Mouse (Mus musculus) right cerebral cortex, adult 18-20 months (tissue): ENCODE data around the gene Zmym6.

Experiments used
- DNase-seq: peaks from one replicate; pipeline ENCODE4 v3.0.0; 2022; ENCODE audit warnings: mixed read lengths

The Zmym6 gene

DNA sequence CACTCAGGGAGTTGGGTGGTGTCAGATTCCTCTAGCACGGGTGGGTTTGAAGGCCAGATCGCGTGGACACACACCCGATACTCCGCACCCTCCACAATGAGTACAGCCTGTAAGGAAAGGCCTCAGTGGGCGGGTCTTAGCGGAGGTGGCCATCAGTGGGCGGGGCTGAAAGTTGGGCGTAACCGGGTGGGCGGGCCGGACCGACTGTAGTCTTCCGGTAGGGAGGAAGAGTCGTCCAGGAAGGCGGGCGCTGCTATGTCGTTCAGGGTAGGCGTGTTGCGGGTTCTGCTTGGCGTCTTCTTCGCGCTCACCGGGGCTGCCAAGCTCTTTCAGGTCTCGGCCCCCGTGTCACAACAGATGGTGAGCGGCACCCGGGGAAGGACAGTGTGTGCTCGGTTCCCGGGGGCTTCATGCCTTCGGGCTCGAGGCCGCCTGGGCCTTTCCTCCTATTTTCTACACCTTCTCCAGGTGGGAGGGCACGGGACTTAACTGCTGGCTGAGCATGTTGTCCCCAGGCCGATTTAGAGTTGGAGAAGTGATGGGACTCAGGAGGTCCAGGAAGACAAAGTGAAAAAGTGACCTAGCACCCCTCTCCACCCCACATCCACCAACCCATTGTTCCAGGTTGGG lies 48.8 kb downstream of the Zmym6 start:
- peak; percentile 47 for DNase-seq

DNA sequence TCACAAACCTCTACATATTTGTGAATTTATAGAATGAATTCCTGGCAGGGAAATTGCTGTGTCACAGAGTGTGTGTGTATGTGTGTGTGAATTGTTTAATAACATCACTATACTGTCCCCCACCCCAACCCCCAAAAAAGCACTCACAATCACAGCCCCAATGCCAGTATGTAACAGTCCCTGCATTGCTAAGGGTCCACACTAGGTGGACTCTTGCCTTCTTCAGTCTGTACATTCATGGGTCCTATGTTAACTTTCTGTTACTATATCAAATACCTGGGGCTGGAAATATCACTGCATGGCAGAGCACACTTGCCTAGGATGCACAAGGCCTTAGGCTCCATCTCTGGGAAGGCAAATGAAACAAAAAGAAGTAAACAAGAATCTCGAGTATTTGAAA lies 57.5 kb downstream of the Zmym6 start:
- DNase-seq = no peak

DNA sequence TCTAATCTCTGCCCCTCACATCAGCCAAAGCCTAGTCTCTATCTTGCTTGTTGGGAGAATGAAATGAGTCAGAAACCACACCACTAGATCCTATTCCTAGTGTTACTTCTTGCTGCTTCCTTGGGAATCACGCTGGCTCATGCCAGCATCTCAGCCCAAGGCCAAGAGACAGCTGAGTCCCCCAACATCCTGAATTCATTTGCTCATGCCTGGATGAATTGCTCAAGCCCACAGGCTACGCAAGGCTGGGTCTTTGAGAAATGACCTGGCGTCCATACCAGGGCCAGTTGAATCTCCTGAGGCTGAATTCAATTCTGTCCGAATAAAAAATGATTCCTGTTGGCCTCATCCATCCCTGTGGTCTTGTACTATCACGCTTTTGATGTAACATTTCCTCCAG lies 60.4 kb downstream of the Zmym6 start:
- no peak for DNase-seq

DNA sequence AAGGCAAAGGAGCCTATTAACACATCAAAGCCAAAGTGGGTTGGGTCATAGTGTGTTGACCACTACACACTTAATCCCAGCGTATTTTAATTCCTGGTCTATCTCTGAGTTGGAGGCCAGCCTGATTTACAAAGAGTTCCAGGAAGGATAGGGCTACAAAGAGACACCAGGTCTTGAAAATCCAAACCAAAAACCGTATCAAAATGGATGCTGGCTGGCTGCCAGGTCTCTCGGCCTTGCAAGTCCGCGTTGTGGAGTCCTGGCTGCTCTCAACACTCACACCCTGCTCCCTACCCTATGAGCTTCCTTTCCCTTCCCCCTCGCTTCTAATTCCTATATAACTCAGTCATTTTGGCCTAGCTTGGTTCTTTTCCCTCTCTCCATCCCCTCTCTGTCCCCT lies 61.3 kb downstream of the Zmym6 start:
- DNase-seq = no peak

DNA sequence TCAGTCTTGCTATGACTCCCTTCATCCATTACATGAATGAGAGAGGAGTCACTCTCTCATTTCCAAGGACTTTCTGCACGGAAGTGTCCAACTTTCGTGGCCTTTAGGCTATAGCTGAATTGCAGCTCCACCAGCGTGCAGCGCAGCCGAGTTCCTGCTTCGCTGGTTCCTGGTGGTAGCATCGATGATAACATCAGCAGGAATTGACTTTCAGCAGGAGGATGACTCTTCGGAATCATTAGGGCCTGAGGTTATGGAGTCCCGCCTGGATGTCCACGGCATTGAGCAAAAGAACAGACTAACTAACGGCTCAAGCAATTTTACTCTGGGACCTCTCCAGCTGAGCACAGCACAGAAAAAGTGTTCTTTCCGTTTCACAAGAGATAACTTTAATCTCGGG lies 72.8 kb downstream of the Zmym6 start:
- DNase-seq = no peak

DNA sequence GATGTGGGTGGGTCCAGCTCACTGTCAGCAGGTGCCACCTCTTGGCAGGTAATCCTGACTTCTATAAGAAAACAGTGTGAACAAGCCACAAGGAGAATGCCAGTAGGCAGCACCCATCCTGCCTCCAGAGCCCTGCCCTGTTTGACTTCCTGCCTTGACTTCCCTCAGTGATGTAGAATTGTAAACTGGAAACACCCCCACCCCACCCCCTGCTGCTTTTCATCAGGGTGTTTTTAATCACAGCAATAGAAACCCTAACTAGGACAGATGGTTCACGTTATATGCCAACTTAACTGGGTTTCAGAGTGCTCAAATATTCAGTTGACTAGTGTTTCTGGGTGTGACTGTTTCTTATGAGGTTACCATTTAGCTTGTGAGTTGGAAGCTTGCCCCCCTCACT lies 76.2 kb downstream of the Zmym6 start:
- no peak for DNase-seq

DNA sequence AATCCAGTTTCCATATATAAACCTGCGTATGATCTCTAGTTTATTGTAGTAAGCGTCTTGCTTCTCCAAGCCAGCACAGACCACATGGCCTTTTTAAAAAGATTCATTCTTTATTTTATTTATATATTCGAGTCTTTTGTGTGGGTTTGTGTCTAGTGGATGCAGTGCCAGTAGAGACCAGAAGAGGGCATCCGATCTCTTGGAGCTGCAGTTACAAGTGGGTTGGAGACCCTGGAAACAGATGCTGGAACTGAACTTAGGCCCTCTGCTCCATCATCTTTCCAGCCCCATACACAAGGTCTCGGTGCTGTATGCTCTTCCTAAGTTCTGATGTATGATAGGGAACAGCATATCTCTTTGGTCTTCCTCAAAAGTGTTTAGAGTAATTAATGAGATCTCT lies 78.6 kb downstream of the Zmym6 start:
- DNase-seq = no peak

DNA sequence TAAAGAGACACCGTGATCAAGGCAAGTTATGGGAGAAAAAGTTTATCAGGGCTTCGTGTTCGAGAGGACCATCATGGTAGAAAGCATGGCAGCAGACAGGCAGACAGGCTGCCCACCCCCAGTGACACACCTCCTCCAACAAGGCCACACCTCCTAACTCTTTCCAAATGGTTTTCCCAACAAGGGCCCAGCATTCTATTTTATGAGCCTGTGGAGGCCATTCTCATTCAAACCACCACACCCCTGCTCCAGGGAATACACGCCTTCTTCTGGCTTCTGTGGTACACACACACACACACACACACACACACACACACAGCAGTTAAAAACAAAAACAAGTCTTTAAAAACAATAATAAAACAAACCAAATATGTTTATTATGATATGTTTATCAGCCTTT lies 80.6 kb downstream of the Zmym6 start:
- no peak for DNase-seq

DNA sequence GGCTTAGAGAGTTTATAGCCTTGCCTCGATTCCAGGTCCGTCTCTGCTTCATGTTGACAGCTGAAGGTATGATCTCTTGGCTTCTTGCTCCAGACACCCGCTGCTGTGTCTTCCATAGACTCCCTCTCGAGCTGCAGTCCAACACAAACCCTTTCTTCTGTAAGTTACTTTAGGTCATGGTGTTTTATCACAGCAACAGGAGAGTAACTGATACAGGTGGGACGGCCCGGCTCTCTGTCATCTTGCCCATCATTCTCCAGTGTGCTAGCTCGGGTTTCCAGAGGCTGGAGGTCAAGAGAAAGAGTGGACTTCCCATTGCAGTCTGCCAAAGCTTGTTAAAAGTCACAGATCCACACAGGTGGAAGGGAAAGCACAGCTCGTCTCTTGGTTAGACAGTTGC lies 86.7 kb downstream of the Zmym6 start:
- DNase-seq = no peak

DNA sequence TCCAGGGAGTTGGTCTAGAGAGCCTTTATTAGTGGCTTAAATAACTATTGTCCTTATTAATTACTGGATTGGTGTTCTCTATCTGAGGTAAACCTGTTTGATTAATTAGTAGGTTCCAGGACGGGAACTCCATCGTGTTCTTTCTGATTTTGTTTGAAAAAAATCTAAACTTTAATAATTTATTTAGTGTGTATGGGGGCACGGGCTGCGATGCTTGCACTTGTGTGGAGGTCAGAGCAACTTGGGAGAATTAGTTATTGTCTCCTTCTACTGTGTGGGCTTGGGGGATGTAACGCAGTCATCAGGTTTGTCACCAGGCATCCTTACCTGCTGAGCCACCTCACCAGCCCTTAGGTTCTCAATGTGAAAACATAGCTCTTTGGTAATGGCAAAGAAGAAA lies 89.9 kb downstream of the Zmym6 start:
- DNase-seq = no peak

DNA sequence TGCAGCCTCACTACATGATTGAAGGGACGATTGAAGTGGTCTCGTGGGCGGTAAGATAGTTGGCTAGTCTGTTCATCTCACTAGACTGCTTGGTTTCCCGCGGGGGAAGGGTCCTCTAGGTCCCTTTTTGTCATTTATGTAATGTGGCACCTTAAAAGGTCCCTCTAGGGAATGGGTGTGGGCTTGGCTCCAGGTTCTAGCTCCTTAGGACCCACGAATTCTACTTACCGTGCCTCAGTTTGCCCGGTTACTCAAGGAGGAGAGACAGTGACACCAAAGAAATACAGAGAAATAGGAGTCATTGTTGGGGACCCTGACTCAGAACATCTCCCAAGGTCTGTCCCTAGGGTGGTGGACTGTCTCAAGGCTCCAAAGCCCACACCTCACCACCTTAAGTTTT lies 90.5 kb downstream of the Zmym6 start:
- no peak for DNase-seq

DNA sequence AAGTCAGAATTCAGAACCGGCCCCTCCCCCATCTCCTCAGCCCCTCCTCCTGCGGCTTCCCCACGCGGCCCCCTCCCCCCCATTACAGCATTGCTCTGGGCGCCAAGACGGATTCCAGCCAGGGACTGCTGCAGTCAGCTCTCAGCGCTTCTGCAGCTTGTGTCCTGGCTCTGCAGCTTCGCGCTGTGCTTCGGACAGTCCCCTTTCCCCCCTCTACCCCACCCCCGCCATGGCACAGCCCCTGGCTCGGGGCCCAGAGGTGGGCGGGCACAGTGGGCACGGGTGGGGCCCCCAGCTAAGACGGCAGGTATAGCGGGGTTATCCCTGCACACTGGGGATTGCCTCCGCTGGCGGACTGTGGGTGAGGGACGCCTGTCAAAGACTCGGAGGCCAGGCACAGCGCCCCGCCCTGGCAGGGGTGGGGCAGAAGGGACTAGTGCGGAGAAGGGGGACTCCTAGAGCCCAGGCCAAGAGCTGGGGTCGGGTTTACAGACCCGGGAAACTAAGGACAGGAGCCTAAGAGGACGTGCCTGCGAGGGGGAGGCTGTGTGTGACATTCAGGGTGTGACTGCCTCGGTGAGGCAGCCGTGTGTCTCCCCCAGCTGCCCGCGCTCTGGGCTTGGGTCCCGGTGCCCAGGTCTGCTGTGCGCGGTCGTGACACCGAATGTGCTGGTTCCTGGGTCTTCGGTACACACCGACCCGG lies 91.2 kb downstream of the Zmym6 start:
- peak; percentile 69 for DNase-seq

DNA sequence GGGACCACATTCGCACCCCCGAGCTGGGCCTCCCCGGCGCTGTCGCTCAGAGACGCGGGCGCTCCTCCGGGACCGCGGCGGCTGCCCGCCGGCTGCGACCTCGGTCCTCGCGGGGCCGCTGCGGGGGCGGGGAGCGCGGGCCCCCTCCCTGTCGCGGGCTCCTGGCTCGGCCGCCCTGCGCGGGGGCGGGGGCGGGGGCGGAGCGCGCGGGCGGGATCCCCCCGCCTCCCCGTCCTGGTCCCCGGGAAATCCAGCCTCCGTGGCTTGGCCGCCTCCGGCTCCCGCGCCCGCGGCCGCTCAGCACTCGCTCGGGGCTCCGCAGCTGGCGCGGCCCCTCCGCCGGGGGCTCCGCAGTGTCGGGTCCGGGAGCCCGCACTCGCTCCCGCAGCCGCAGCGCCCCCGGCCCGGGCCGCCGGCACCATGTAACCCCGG lies 91.7 kb downstream of the Zmym6 start, which contains the start of gene Dlgap3:
Gene Dlgap3 (plus strand): TSS at position 291 of the 432 bp plus-strand sequence.
- DNase-seq = no peak

DNA sequence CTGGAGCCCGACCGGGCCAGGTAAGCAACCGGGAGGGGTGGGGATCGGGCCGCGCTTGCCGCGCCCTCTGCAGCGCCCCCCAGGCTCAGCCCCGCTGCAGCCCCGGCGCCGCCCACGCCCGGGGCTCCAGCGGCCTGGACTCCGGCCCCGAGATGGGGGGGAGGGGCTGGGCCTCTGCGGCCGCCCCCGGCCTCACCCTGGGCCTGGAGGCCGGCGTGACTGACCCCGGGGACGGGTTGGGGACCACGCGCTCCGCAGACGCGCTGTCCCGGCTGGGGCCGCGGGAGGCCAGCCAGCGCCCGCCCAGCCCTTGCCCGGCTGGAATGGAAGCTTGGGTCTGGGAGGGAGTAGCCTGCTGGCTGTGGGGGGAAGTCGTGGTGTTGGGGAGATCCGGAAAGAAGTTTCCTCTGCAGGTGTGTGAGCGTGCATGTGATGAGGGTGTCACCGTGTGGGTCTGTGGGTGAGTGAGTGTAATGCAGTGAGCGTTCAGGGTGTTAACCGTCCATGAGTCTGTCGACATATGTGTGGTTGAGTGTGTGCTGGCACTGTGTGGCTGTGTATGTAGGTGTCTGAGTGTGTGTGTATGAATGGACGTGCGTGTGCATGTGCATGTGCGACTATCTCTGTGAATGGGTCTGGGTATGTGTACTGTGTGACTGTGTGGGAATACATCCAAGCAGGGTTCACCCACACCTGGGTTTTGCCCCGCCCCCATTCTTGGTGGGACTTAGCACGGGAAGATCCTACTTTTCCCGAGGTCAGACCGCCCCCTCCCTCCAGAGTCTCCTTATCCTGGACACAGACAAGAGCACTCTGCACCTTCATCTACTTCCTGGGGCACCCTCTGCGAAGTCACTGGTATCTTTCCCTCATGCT lies 92.4 kb downstream of the Zmym6 start:
- DNase-seq = no peak

DNA sequence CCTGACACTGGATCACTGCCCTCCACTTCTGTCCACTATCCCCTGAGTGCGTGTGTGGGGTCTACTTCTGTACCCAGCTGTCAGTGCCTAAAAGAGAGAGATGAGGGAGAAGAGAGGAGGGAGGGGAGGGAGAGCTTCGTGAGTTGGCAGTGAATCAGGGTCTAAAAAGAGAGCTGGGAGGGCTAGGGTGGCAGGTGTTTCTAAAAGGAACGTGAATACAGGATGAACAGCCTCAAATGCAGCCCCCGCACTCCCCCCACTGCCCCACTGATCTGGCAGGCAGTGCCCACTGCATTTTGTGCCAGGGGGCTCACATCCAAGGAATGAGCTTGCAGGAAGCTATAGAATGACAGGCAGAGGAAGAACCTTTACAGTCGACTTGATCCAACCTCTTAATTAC lies 93.7 kb downstream of the Zmym6 start:
- DNase-seq = peak; percentile 82

DNA sequence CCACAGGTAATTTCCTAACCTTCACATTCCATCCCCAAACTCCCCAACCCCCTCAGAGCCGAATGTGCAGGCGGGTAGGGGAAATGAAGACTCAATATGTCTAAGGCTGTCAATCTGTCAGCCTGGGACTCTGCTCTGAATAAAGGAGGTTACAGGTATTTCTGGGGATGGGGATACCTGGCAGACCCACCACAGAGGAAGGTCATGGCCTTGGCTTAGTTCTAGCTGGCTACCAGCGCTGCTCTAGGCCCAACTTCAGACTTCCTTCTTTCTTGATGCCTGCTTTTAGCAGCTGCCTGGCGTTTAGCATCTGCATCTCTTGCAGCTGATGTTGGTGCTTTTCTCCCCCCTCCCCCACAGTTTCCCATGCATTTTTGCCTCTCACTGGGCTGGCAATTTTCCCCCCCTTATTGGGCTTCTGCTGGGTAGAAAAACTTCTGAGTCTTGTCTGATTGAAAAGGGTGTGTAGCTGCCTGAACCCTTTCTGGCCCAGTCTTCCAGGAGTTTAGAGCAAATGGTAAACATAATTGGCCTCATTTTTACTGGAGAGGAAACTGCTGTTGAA lies 94.2 kb downstream of the Zmym6 start:
- DNase-seq = no peak

DNA sequence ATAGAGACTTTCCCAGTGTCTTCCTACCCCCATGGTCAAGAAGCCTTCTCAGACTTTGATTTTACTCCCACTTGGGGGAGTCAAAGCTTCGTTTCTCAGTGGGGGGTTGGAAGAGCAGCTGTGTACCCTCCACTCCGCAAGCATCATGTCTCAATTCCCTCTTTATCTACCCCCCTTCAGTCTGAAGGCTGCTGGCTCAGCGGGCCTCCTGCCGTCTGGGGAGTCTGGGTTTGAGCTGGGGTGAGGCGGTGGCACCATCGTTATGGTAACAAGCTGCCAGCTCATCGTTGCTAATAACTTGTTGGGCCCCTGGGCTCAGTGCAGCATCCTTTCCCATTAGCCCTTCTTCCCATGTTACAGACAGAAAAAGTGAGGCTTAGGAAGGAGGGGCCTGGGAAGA lies 94.9 kb downstream of the Zmym6 start:
- DNase-seq = no peak

DNA sequence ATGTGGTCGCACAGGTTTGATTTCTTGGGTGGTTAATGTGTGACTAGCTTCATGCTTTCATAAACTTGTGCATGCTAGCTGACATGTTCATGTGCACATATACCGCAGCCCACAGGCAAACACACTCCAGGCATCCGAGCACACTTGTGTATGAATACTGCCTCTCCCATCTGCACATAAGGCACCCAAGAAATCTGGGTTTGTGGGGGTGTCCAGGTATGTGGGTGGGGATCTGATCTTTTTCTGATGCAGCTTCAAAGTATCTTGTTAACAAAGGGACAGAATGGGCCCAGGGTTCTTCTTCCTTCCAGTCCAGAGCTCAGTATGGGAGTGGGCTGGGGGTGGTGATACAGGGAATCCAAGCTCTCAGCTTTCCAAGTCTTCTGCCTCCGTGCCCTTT lies 95.4 kb downstream of the Zmym6 start:
- DNase-seq = no peak

DNA sequence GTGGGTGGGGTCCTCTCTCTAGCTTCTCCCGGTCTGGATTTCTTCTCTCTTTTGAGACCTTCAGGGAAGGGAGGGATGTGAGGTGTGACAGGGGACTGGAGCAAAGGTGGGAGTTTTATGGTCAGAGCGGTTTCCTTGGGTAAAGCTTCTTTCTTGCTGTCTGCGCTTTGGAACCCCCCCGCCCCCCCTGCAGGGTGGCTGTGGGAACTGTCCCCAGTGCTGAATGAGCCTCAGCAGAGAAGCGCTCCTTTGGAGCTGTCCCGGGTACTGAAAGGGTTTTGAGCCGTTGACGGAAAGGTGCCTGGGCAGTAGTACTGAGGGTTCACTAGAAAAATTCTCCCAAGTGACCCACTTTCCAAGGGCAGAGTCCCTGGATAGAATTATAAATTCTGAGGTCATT lies 96.3 kb downstream of the Zmym6 start:
- no peak for DNase-seq
